Mouse (Mus musculus): ENCODE data around the gene Vmn1r198.
"Not testable (repeated sequence)": the region's sequence is repeated elsewhere in the genome, so short reads cannot be mapped to it uniquely, and the experiment has no call there.

Vmn1r198 gene

DNA sequence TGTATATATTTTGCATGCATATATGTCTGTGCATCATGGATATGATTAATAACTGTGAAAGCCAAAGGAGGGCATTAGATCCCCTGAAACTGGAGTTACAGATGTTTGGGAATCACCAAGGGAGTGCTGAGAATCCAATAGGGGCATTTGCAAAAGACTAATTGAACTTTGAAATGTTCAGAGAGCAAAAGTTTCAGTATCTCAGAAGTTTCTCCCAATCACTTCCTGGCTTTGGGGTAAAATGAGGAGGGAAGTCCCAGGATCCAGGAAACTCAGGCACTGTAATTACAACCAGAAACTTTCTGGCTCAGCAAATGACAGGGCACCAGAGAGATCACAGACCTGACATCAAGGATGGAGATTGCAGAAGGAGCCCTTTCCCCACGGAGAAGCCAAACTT is at the start of gene Vmn1r198:
Gene Vmn1r198, plus strand, starts transcription at position 301 of the 400 bp plus-strand sequence.
- no peak for DNase-seq (ENCODE audit: low spot score)

DNA sequence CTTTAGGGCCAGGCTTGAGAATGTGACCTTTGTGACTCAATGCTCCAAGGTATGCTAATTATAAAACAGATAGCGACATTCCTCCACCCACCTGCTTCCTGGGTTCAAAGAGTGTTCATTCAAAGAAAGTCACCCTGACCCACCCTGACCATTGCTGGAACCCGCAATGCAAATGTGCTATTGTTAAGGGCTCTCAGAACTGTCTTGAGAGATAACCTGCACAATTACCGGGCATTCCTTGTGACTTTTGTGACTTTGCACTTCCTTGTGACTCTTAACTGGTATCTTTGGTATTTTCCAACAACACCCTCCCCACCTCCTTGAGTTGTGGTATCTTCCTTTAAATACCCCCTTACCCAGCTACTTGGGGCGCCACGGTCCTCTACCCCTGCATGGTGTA is 42.1 kb upstream of the Vmn1r198 start:
- not testable (repeated sequence) for DNase-seq (ENCODE audit: low spot score)

DNA sequence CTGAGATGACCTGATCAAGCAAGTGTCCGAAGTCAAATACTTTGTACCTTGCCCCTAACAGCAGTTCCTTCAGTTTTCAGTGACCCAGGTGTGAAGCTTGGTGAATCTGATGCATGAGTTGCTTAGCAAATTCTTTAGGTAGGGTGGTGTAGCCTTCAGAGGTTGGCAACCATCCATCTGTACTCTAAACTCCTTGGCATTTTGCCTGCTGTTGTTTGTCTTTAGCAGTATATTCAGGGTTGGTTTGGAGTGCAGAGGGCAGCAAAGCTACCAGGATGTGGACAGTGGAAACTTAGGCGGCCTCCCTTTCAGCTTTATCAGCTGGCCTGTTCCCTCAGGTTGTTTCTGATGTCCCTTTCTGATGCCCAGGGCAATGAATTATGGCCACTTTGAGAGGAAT is 34.8 kb upstream of the Vmn1r198 start:
- no peak for DNase-seq (ENCODE audit: low spot score)

- DNase-seq (ENCODE audit: low spot score), result no peak
Measured at GRCm38 (mm10) chr13:22317366-22317765, 32.8 kb upstream of the Vmn1r198 start.

DNA sequence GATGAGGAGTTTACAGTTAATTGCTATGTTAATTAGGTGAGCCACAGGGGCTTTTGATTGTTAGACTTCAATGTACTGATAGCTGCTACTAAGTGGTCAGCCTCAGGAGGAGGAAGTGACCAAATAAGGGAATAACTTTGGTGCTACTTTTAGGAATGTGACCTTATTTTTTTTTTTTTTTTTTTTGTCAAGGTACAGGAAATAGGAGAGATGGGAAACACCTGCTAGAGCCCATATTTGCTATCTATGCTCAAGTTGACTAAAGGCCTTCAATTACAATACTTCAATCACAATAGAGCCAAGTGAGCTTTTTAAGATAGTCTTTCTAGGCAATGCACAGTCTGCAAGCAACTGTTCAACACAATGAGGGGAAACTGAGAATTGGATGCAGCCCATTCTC is 30.1 kb upstream of the Vmn1r198 start:
- DNase-seq (ENCODE audit: low spot score), result no peak

- DNase-seq (ENCODE audit: low spot score), result no peak
Measured at GRCm38 (mm10) chr13:22324289-22324688, 25.9 kb upstream of the Vmn1r198 start, which contains the start of gene Vmn1r197. Gene Vmn1r197 (plus strand): TSS chr13:22324589.

DNA sequence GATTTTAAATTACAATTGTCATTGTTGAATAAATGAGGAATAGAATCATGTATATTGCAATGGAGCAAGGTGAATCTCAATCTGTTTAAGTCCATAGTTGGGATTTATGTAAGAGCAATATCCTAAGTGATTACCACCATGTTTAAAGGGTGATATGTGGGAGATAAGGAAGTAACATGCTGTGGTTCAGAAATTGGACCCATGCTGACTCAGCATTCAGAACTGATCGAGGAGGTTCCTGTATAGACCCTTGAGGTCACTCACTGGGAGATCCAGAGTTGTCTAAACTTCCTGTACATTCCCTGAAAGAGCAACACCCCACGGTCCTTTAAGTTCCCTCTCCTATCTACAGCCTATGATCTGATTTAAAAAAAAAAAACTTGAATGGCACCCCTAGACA is 16.9 kb upstream of the Vmn1r198 start:
- no peak for DNase-seq (ENCODE audit: low spot score)

GRCm38 (mm10) chr13:22335565-22335964 is 14.6 kb upstream of the Vmn1r198 start:
- no peak for DNase-seq (ENCODE audit: low spot score)

GRCm38 (mm10) chr13:22350813-22351212 is 649 bp downstream of the Vmn1r198 start:
- no peak for DNase-seq (ENCODE audit: low spot score)

GRCm38 (mm10) chr13:22379518-22379917 is 29.4 kb downstream of the Vmn1r198 start, which contains the start of gene Vmn1r199:
Gene Vmn1r199 (plus strand): TSS chr13:22379818.
- no peak for DNase-seq (ENCODE audit: low spot score)

GRCm38 (mm10) chr13:22381128-22381527 is 31.0 kb downstream of the Vmn1r198 start:
- peak; percentile 27 for DNase-seq (ENCODE audit: low spot score)

GRCm38 (mm10) chr13:22383401-22383800 is 33.2 kb downstream of the Vmn1r198 start:
- DNase-seq (ENCODE audit: low spot score), result no peak

DNA sequence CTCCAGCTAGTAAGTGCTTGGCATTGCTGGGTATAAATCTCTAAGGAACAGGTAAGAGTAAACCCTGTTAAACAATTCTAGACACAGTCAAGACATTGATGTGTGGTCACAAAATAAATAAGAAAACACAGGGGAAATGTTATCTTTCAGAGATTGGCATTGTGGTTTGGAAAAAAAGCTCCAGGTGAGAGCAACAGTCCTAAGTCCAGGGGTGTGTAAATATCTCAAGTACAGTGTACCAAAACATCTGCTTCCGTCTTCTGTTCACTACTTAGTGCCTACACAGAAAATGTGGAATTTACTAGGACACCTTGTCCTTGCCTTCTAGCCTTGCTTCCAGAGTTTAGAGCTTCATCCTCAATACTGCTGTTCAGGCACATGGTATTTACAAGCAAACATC is 36.9 kb downstream of the Vmn1r198 start:
- DNase-seq (ENCODE audit: low spot score), result no peak

DNA sequence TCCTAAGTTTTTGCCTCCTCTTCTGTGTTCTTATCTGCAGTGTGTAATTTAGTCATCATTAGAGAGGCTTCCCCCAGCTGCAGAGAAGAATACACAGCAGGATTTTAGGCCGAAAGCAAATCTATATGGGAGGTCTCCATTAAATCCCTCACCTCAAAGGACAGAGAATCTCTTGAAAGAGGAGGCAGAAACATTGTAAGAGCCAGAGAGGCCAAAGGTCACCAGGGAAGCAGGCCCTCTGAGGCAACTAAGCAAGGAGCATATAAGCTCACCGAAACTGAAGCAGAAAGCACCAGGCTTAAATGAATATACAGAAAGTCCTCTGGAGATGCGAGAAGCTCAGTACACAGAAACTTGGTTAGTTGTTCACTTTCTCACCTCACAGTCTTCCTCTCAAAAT is 39.9 kb downstream of the Vmn1r198 start, which contains the start of gene Vmn1r200:
Gene Vmn1r200, plus strand, starts transcription at position 301 of the 400 bp plus-strand sequence.
- DNase-seq (ENCODE audit: low spot score), result no peak

- no peak for DNase-seq (ENCODE audit: low spot score)
Measured at GRCm38 (mm10) chr13:22402978-22403377, 52.8 kb downstream of the Vmn1r198 start.

Measured in left cerebral cortex, adult 11 months (tissue).